Mouse (Mus musculus) CH12F3 (cell line): Measurements from ENCODE around the gene Fads6.

ENCODE experiments used
- in situ Hi-C: fragments of 300-500 bp; cut with MboI; formaldehyde crosslinking; loops from 2 replicates; pipeline ENCODE4 v1.14.3; 2020; ENCODE audit warnings: low sequenced_read_pairs

Gene Fads6

GRCm38 (mm10) chr11:115277604-115277975, 19.9 kb downstream of the Fads6 start:
- in situ Hi-C loops: loop anchor here (10.0 kb wide), 1 partner anchor 73 kb away; no protein-coding TSS in a partner anchor

GRCm38 (mm10) chr11:115276780-115277603, 20.5 kb downstream of the Fads6 start, which contains the start of gene Fdxr:
Fdxr (minus strand) TSS chr11:115277050.
- in situ Hi-C loops: loop anchor here (10.0 kb wide), 1 partner anchor 72 kb away; no protein-coding TSS in a partner anchor

GRCm38 (mm10) chr11:115275954-115276353, 21.5 kb downstream of the Fads6 start:
- in situ Hi-C loops: loop anchor here (10.0 kb wide), 1 partner anchor 71 kb away; no protein-coding TSS in a partner anchor

GRCm38 (mm10) chr11:115275509-115275908, 22.0 kb downstream of the Fads6 start:
- in situ Hi-C loops: loop anchor here (10.0 kb wide), 1 partner anchor 71 kb away; no protein-coding TSS in a partner anchor

GRCm38 (mm10) chr11:115274771-115275170, 22.7 kb downstream of the Fads6 start:
- in situ Hi-C loops: loop anchor here (10.0 kb wide), 1 partner anchor 70 kb away; no protein-coding TSS in a partner anchor

GRCm38 (mm10) chr11:115274178-115274577, 23.3 kb downstream of the Fads6 start:
- in situ Hi-C loops: loop anchor here (10.0 kb wide), 1 partner anchor 69 kb away; no protein-coding TSS in a partner anchor

- in situ Hi-C loops: loop anchor here (10.0 kb wide), 1 partner anchor 69 kb away; no protein-coding TSS in a partner anchor
Observed at GRCm38 (mm10) chr11:115273735-115274134, 23.7 kb downstream of the Fads6 start.

GRCm38 (mm10) chr11:115272894-115273498, 24.5 kb downstream of the Fads6 start:
- in situ Hi-C loops: loop anchor here (10.0 kb wide), 1 partner anchor 68 kb away; no protein-coding TSS in a partner anchor

- in situ Hi-C loops: loop anchor here (10.0 kb wide), 1 partner anchor 67 kb away; no protein-coding TSS in a partner anchor
Observed at GRCm38 (mm10) chr11:115271481-115271880, 26.0 kb downstream of the Fads6 start.

- in situ Hi-C loops: loop anchor here (10.0 kb wide), 1 partner anchor 66 kb away; no protein-coding TSS in a partner anchor
Observed at GRCm38 (mm10) chr11:115271052-115271451, 26.4 kb downstream of the Fads6 start.

GRCm38 (mm10) chr11:115270148-115270861, 27.2 kb downstream of the Fads6 start:
- in situ Hi-C loops: loop anchor here (10.0 kb wide), 1 partner anchor 66 kb away; no protein-coding TSS in a partner anchor

GRCm38 (mm10) chr11:115269330-115270066, 28.0 kb downstream of the Fads6 start:
- in situ Hi-C loops: loop anchor here (10.0 kb wide), 1 partner anchor 65 kb away; no protein-coding TSS in a partner anchor

GRCm38 (mm10) chr11:115267958-115268357, 29.5 kb downstream of the Fads6 start:
- in situ Hi-C loops: no loop called here

GRCm38 (mm10) chr11:115267061-115267883, 30.2 kb downstream of the Fads6 start, which contains the start of gene Grin2c:
Grin2c (minus strand) TSS chr11:115267243.
- in situ Hi-C loops: no loop called here

- in situ Hi-C loops: no loop called here
Observed at GRCm38 (mm10) chr11:115266400-115266778, 31.1 kb downstream of the Fads6 start.

GRCm38 (mm10) chr11:115265771-115266399, 31.6 kb downstream of the Fads6 start:
- in situ Hi-C loops: no loop called here

GRCm38 (mm10) chr11:115264862-115265668, 32.4 kb downstream of the Fads6 start:
- in situ Hi-C loops: no loop called here
